Mouse (Mus musculus): ENCODE data around the gene Lsm2. TPM values are rescaled to one million over a fixed set of nuclear protein-coding genes. Genes with fewer than 3 reads are reported as not detected.
"Not testable (repeated sequence)": the region's sequence is repeated elsewhere in the genome, so short reads cannot be mapped to it uniquely, and the experiment has no call there.

Gene Lsm2
- polyA plus RNA-seq, 1 experiment from 2014 or later, result 189 TPM

- 85% methylated on average over 4 of the region's 4 CpGs for WGBS
- H3K4me1 ChIP-seq (replicated peaks; ENCODE audit: control insufficient read depth, insufficient read depth, low read length), result peaks cover 14% of the 10 kb centered on the region
- no peak overlapping the region for H3K27ac ChIP-seq (ENCODE audit: low read length)
- H3K27me3 ChIP-seq (ENCODE audit: control insufficient read depth, insufficient read depth, low read depth, low read length), result no peaks in the 10 kb centered on the region
- no peak overlapping the region for H3K4me3 ChIP-seq (ENCODE audit: low read length)
- peaks cover 9% of the 10 kb centered on the region; the same call in 1 of the 2 replicates for H3K36me3 ChIP-seq (ENCODE audit: control insufficient read depth, insufficient read depth, low read length)
- ATAC-seq (ENCODE audit: low read depth), result no peak
- no peak overlapping the region for H3K4me2 ChIP-seq (ENCODE audit: low read depth, low read length)
- no peaks in the 10 kb centered on the region for H3K9me3 ChIP-seq (ENCODE audit: control insufficient read depth, low read length)
- H3K9ac ChIP-seq (ENCODE audit: low read length), result no peak overlapping the region
These were observed 26.8 kb upstream of the Lsm2 start for GRCm38 (mm10) chr17:34954831-34955230.

GRCm38 (mm10) chr17:34955884-34956283, 25.8 kb upstream of the Lsm2 start:
- H3K9me3 ChIP-seq (ENCODE audit: control insufficient read depth, low read length), result no peaks in the 10 kb centered on the region
- no peak overlapping the region for H3K4me3 ChIP-seq (ENCODE audit: low read length)
- WGBS, result 61% methylated on average over 3 of the region's 3 CpGs
- no peak for ATAC-seq (ENCODE audit: low read depth)
- H3K4me2 ChIP-seq (ENCODE audit: low read depth, low read length), result no peak overlapping the region
- no peaks in the 10 kb centered on the region for H3K36me3 ChIP-seq (ENCODE audit: control insufficient read depth, insufficient read depth, low read length)
- H3K9ac ChIP-seq (ENCODE audit: low read length), result no peak overlapping the region
- H3K27me3 ChIP-seq (ENCODE audit: control insufficient read depth, insufficient read depth, low read depth, low read length), result no peaks in the 10 kb centered on the region
- no peak overlapping the region for H3K27ac ChIP-seq (ENCODE audit: low read length)
- peaks cover 11% of the 10 kb centered on the region for H3K4me1 ChIP-seq (replicated peaks; ENCODE audit: control insufficient read depth, insufficient read depth, low read length)

GRCm38 (mm10) chr17:34956340-34956739, 25.3 kb upstream of the Lsm2 start:
- no peaks in the 10 kb centered on the region for H3K9me3 ChIP-seq (ENCODE audit: control insufficient read depth, low read length)
- no peaks in the 10 kb centered on the region for H3K27me3 ChIP-seq (ENCODE audit: control insufficient read depth, insufficient read depth, low read depth, low read length)
- no peak for ATAC-seq (ENCODE audit: low read depth)
- no peak overlapping the region for H3K4me3 ChIP-seq (ENCODE audit: low read length)
- 23% methylated on average over 1 of the region's 1 CpGs for WGBS
- H3K9ac ChIP-seq (ENCODE audit: low read length), result no peak overlapping the region
- H3K27ac ChIP-seq (ENCODE audit: low read length), result no peak overlapping the region
- H3K4me1 ChIP-seq (replicated peaks; ENCODE audit: control insufficient read depth, insufficient read depth, low read length), result peaks cover 8% of the 10 kb centered on the region
- H3K36me3 ChIP-seq (ENCODE audit: control insufficient read depth, insufficient read depth, low read length), result no peaks in the 10 kb centered on the region
- no peak overlapping the region for H3K4me2 ChIP-seq (ENCODE audit: low read depth, low read length)

- not testable (repeated sequence) for H3K36me3 ChIP-seq (ENCODE audit: control insufficient read depth, insufficient read depth, low read length); H3K4me2 ChIP-seq (ENCODE audit: low read depth, low read length); H3K27me3 ChIP-seq (ENCODE audit: control insufficient read depth, insufficient read depth, low read depth, low read length); H3K4me1 ChIP-seq (replicated peaks; ENCODE audit: control insufficient read depth, insufficient read depth, low read length); H3K27ac ChIP-seq (ENCODE audit: low read length); H3K4me3 ChIP-seq (ENCODE audit: low read length); H3K9me3 ChIP-seq (ENCODE audit: control insufficient read depth, low read length); H3K9ac ChIP-seq (ENCODE audit: low read length); ATAC-seq (ENCODE audit: low read depth)
- 10% methylated on average over 31 of the region's 40 CpGs for WGBS
These were observed 24.4 kb upstream of the Lsm2 start for GRCm38 (mm10) chr17:34957291-34957690.

- ATAC-seq (ENCODE audit: low read depth); H3K4me1 ChIP-seq (replicated peaks; ENCODE audit: control insufficient read depth, insufficient read depth, low read length); H3K4me3 ChIP-seq (ENCODE audit: low read length); H3K4me2 ChIP-seq (ENCODE audit: low read depth, low read length); H3K9me3 ChIP-seq (ENCODE audit: control insufficient read depth, low read length); H3K27me3 ChIP-seq (ENCODE audit: control insufficient read depth, insufficient read depth, low read depth, low read length); H3K9ac ChIP-seq (ENCODE audit: low read length); H3K36me3 ChIP-seq (ENCODE audit: control insufficient read depth, insufficient read depth, low read length); H3K27ac ChIP-seq (ENCODE audit: low read length): not testable (repeated sequence)
- WGBS, result 20% methylated on average over 23 of the region's 40 CpGs
These were observed 23.7 kb upstream of the Lsm2 start for GRCm38 (mm10) chr17:34957966-34958365.

- ATAC-seq (ENCODE audit: low read depth), result peak; percentile 16
- H3K4me1 ChIP-seq (replicated peaks; ENCODE audit: control insufficient read depth, insufficient read depth, low read length); H3K27me3 ChIP-seq (ENCODE audit: control insufficient read depth, insufficient read depth, low read depth, low read length); H3K36me3 ChIP-seq (ENCODE audit: control insufficient read depth, insufficient read depth, low read length); H3K27ac ChIP-seq (ENCODE audit: low read length); H3K9me3 ChIP-seq (ENCODE audit: control insufficient read depth, low read length); H3K9ac ChIP-seq (ENCODE audit: low read length): not testable (repeated sequence)
- Histone ChIP-seq H3K4me2 (ENCODE audit: low read depth, low read length) (peak overlapping the region; percentile 53), H3K4me3 (ENCODE audit: low read length) (peak overlapping the region; percentile 40)
- under 1% methylated on average over 25 of the region's 47 CpGs for WGBS
These were observed 22.9 kb upstream of the Lsm2 start for GRCm38 (mm10) chr17:34958734-34959129.

- under 1% methylated on average over 24 of the region's 32 CpGs for WGBS
- H3K27me3 ChIP-seq (ENCODE audit: control insufficient read depth, insufficient read depth, low read depth, low read length); H3K36me3 ChIP-seq (ENCODE audit: control insufficient read depth, insufficient read depth, low read length); H3K4me1 ChIP-seq (replicated peaks; ENCODE audit: control insufficient read depth, insufficient read depth, low read length); H3K9me3 ChIP-seq (ENCODE audit: control insufficient read depth, low read length): not testable (repeated sequence)
- peak within 1 kb of the TSS; percentile 82 for H3K9ac ChIP-seq (ENCODE audit: low read length)
- ATAC-seq (ENCODE audit: low read depth), result peak; percentile 96
- peak within 1 kb of the TSS; percentile 63 for H3K4me2 ChIP-seq (ENCODE audit: low read depth, low read length)
- H3K4me3 ChIP-seq (ENCODE audit: low read length), result peak within 1 kb of the TSS; percentile 64
- peak within 1 kb of the TSS; percentile 99 for H3K27ac ChIP-seq (ENCODE audit: low read length)
These were observed 22.4 kb upstream of the Lsm2 start, which contains the start of gene Hspa1b for GRCm38 (mm10) chr17:34959130-34959778. Hspa1b (minus strand) TSS chr17:34959238.

GRCm38 (mm10) chr17:34959881-34960515, 21.7 kb upstream of the Lsm2 start:
- Histone ChIP-seq H3K36me3 (ENCODE audit: control insufficient read depth, insufficient read depth, low read length) (no peaks in the 10 kb centered on the region), H3K9ac (ENCODE audit: low read length) (peak overlapping the region; percentile 82), H3K27ac (ENCODE audit: low read length) (peak overlapping the region; percentile 99), H3K9me3 (ENCODE audit: control insufficient read depth, low read length) (no peaks in the 10 kb centered on the region), H3K4me2 (ENCODE audit: low read depth, low read length) (peak overlapping the region; percentile 63), H3K27me3 (ENCODE audit: control insufficient read depth, insufficient read depth, low read depth, low read length) (no peaks in the 10 kb centered on the region), H3K4me1 (replicated peaks; ENCODE audit: control insufficient read depth, insufficient read depth, low read length) (peaks cover 9% of the 10 kb centered on the region), H3K4me3 (ENCODE audit: low read length) (peak overlapping the region; percentile 64)
- peak; percentile 31 for ATAC-seq (ENCODE audit: low read depth)
- WGBS, result 11% methylated on average over 12 of the region's 12 CpGs

- Histone ChIP-seq H3K27me3 (ENCODE audit: control insufficient read depth, insufficient read depth, low read depth, low read length) (no peaks in the 10 kb centered on the region), H3K9ac (ENCODE audit: low read length) (no peak overlapping the region), H3K9me3 (ENCODE audit: control insufficient read depth, low read length) (no peaks in the 10 kb centered on the region), H3K4me1 (replicated peaks; ENCODE audit: control insufficient read depth, insufficient read depth, low read length) (peaks cover 9% of the 10 kb centered on the region), H3K4me3 (ENCODE audit: low read length) (no peak overlapping the region), H3K36me3 (ENCODE audit: control insufficient read depth, insufficient read depth, low read length) (no peaks in the 10 kb centered on the region), H3K4me2 (ENCODE audit: low read depth, low read length) (no peak overlapping the region), H3K27ac (ENCODE audit: low read length) (no peak overlapping the region)
- ATAC-seq (ENCODE audit: low read depth), result no peak
These were observed 20.8 kb upstream of the Lsm2 start for GRCm38 (mm10) chr17:34960702-34961493.

Measured in lung, embryonic 16.5 days (tissue).